Mouse (Mus musculus): ENCODE results near the gene Zfp30. TPM values are rescaled to one million over a fixed set of nuclear protein-coding genes. Genes with fewer than 3 reads are reported as not detected.

Zfp30 gene
- polyA plus RNA-seq, 1 experiment from 2014 or later: 17.3 TPM

DNA sequence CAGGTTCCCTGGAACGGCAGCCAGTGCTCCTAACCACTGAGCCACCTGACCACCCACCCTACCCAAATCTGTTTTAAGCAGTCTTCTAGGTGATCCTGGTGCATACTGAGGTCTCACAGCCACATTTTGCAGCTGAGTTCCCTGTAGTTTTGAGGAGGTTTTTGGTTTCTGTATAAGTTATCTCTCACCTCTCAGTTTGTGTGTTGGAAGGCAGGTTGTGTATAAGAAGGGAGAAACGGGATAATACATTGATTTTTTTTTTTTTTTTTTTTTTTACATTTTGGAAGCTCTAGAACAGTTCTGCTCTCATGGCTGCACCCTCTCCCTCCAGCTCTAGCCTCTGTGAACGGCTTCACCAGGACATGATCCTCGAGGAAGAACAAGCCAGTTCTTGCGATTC is 2.1 kb downstream of the Zfp30 start:
- peaks cover 36% of the 10 kb centered on the region for H3K36me3 ChIP-seq
- peak overlapping the region; percentile 73 for H3K4me2 ChIP-seq (replicated peaks)
- H3K27ac ChIP-seq (replicated peaks): no peak overlapping the region
- H3K4me3 ChIP-seq: peak overlapping the region; percentile 85
- H3K27me3 ChIP-seq: no peaks in the 10 kb centered on the region
- peak overlapping the region; percentile 85; the same call in 1 of the 2 replicates for H3K9ac ChIP-seq (replicated peaks)
- no peak for ATAC-seq (replicated peaks)
- H3K9me3 ChIP-seq: no peaks in the 10 kb centered on the region
- WGBS: 77% methylated on average over 5 of the region's 5 CpGs
- peaks cover 30% of the 10 kb centered on the region for H3K4me1 ChIP-seq

DNA sequence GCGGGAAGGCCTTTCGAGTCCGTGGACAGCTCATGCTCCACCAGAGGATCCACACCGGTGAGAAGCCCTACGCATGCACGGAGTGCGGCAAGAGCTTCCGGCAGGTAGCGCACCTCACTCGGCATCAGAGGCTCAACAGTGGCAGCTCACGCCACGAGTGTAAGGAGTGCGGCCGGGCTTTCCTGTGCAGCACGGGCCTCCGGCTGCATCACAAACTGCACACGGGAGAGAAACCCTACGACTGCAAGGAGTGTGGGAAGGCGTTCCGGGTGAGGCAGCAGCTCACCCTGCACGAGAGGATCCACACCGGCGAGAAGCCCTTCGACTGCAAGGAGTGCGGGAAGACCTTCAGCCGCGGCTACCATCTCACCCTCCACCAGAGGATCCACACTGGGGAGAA is 9.1 kb downstream of the Zfp30 start:
- ATAC-seq (replicated peaks): no peak
- no peaks in the 10 kb centered on the region for H3K4me1 ChIP-seq
- H3K9me3 ChIP-seq: no peaks in the 10 kb centered on the region
- H3K27ac ChIP-seq (replicated peaks): no peak overlapping the region
- H3K4me3 ChIP-seq: no peak overlapping the region
- no peaks in the 10 kb centered on the region for H3K27me3 ChIP-seq
- H3K9ac ChIP-seq (replicated peaks): no peak overlapping the region
- H3K36me3 ChIP-seq: peaks cover 70% of the 10 kb centered on the region
- H3K4me2 ChIP-seq (replicated peaks): no peak overlapping the region
- 43% methylated on average over 27 of the region's 27 CpGs for WGBS

DNA sequence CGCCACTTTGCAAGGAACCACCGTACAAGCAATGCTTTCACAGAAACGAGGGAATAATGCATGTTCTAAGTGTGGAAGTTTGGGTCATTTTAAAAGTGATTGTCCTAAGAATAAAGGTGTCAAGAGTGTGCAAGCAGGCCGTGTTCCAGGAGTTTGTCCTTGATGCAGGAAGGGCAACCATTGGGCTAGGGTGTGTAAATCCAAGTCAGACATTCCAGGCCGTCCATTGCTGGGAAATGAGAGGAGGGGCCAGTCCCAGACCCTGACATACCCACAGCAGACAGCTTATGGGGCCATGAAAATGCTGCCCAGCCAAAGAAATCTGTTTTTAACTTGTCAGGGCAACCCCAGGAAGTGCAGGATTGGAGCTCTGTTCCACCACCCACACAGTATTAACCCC is 23.2 kb downstream of the Zfp30 start:
- no peaks in the 10 kb centered on the region for H3K9me3 ChIP-seq
- no peak overlapping the region for H3K4me3 ChIP-seq
- H3K4me2 ChIP-seq (replicated peaks): no peak overlapping the region
- no peak overlapping the region for H3K27ac ChIP-seq (replicated peaks)
- no peaks in the 10 kb centered on the region for H3K4me1 ChIP-seq
- 0 out of 2 replicates have a peak, but pooled peaks cover 2% of the 10 kb centered on the region for H3K36me3 ChIP-seq
- H3K27me3 ChIP-seq: no peaks in the 10 kb centered on the region
- no peak overlapping the region for H3K9ac ChIP-seq (replicated peaks)
- no peak for ATAC-seq (replicated peaks)
- WGBS: 53% methylated on average over 5 of the region's 5 CpGs

DNA sequence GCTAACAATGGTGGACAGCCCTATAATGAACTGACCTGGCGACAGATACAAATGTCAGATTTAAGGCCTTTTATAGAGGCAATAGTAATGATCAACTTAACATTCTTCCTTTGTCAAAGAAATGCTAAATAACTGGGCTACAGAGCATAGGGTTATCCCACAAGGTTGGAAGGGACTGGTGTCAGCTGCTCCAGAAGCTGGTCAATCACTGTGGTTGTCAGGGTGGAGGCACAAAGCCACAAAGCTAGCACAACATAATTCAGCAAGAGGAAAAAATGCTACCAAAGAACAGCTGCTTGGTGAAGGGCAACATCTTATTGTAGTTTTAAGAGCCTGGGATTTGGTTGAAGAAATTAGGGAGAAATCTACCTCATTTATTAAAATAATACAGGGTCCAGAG is 28.4 kb downstream of the Zfp30 start:
- WGBS: 94% methylated on average over 1 of the region's 1 CpGs

DNA sequence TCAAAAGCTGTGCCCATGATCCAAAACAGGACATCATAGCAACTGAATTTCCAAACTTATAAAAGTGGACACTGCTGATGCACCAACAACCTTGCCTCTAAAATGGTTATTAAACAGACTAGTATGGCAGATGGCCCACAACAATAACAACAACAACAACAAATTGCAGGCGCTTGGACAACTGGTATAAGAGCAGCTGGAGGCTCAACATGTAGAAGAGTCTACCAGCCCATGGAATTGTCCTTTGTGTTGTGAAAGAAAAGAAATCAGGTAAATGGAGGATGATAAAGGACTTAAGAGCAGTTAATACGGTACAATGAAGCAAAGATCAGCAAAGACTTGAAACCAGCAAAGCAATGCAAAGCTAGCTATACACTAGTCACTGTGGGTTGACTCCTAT is 30.6 kb downstream of the Zfp30 start:
- Histone ChIP-seq H3K4me2 (replicated peaks) (peak overlapping the region; percentile 77; the same call in 1 of the 2 replicates), H3K9me3 (no peaks in the 10 kb centered on the region), H3K27me3 (no peaks in the 10 kb centered on the region), H3K4me1 (peaks cover 42% of the 10 kb centered on the region), H3K9ac (replicated peaks) (no peak overlapping the region), H3K27ac (replicated peaks) (no peak overlapping the region), H3K36me3 (0 out of 2 replicates have a peak, but pooled peaks cover 2% of the 10 kb centered on the region), H3K4me3 (peak overlapping the region; percentile 64; the same call in 1 of the 2 replicates)
- no peak for ATAC-seq (replicated peaks)
- WGBS: 93% methylated on average over 2 of the region's 2 CpGs

More for the DNA sequence above, 28.4 kb downstream of the Zfp30 start:
- no peak overlapping the region for H3K9ac ChIP-seq (replicated peaks)
- no peak for ATAC-seq (replicated peaks)
- no peaks in the 10 kb centered on the region for H3K27me3 ChIP-seq
- H3K27ac ChIP-seq (replicated peaks): no peak overlapping the region
- no peaks in the 10 kb centered on the region for H3K9me3 ChIP-seq
- peaks cover 25% of the 10 kb centered on the region for H3K4me1 ChIP-seq
- H3K4me3 ChIP-seq: no peak overlapping the region
- 0 out of 2 replicates have a peak, but pooled peaks cover 2% of the 10 kb centered on the region for H3K36me3 ChIP-seq
- no peak overlapping the region for H3K4me2 ChIP-seq (replicated peaks)

DNA sequence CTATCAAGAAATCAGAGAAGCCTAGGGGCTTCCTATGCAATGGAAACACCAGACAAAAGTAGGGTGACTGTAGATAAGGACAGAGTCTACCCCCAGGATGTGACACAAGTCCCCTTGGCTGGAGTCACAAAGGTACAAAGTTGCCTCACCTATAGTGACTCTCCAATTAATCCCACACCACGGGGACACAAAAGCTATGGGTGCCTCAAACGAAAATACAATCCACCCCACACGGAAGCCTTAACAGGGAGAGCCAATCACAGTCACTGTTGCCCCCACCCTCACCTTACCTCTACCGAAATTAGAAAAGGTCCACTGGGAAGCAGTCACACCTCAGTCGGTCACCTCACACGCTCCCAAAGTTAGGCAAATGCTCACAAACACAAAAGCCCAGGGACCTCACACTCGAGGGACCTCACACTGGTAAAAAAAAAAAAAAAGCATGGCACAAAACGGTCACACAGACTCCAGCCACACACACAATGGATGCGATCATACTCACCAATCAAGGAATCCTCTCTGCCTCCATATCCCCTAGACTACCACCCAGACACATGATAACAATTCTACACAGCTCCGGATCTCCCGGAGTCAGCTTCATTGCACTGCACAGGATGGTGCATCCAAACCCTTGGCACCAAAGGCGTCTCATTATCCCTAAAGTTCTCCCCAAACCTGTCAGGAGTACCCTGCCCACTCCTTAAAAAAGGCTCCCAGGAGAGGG is 31.4 kb downstream of the Zfp30 start:
- peak overlapping the region; percentile 64 for H3K4me3 ChIP-seq
- peak overlapping the region; percentile 73 for H3K9ac ChIP-seq (replicated peaks)
- H3K9me3 ChIP-seq: no peaks in the 10 kb centered on the region
- 2% methylated on average over 12 of the region's 12 CpGs for WGBS
- peak overlapping the region; percentile 77 for H3K4me2 ChIP-seq (replicated peaks)
- ATAC-seq (replicated peaks): peak; percentile 53
- 0 out of 2 replicates have a peak, but pooled peaks cover 2% of the 10 kb centered on the region for H3K36me3 ChIP-seq
- no peaks in the 10 kb centered on the region for H3K27me3 ChIP-seq
- H3K27ac ChIP-seq (replicated peaks): peak overlapping the region; percentile 87
- H3K4me1 ChIP-seq: peaks cover 46% of the 10 kb centered on the region

DNA sequence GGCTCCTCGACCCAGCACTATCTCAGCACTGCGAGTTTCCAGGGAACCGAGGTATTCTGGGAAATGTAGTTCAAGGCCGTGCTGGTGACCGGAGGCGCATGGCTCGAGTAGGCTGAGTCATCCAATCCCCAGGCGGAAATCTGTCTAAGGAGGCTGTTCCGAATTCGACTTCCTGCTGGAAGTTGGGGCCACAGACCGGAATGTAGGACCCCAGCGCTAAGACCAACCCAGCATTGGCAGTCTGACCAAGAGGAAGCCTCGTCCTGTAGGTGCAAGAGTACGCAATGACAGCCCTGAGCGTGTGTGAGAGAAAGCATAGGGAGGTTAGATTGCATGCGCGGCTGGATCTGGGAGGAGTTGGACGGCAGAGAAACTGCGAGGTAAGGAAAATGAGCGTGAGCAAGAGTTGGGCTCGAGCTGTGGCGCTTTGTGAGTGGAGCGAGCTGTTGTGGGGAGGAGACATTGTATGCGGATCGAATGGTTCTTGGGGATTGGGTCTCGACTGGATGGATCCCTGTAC is 32.2 kb downstream of the Zfp30 start, which contains the start of gene Zfp790:
Zfp790 (plus strand) TSS at position 205 of the 520 bp plus-strand sequence.
- Histone ChIP-seq H3K4me3 (peak within 1 kb of the TSS; percentile 64), H3K27me3 (no peaks in the 10 kb centered on the region), H3K27ac (replicated peaks) (peak within 1 kb of the TSS; percentile 87), H3K4me1 (peaks cover 46% of the 10 kb centered on the region), H3K9me3 (no peaks in the 10 kb centered on the region), H3K36me3 (0 out of 2 replicates have a peak, but pooled peaks cover under 1% of the 10 kb centered on the region), H3K9ac (replicated peaks) (peak within 1 kb of the TSS; percentile 73), H3K4me2 (replicated peaks) (peak within 1 kb of the TSS; percentile 77)
- ATAC-seq (replicated peaks): peak; percentile 95
- WGBS: under 1% methylated on average over 26 of the region's 26 CpGs

GRCm38 (mm10) chr7:29818619-29819254 is 34.9 kb downstream of the Zfp30 start:
- H3K9me3 ChIP-seq: no peaks in the 10 kb centered on the region
- H3K27me3 ChIP-seq: no peaks in the 10 kb centered on the region
- 2% methylated on average over 12 of the region's 12 CpGs for WGBS
- H3K4me3 ChIP-seq: peak overlapping the region; percentile 56
- ATAC-seq (replicated peaks): peak; percentile 80
- H3K27ac ChIP-seq (replicated peaks): peak overlapping the region; percentile 68
- H3K4me2 ChIP-seq (replicated peaks): peak overlapping the region; percentile 58
- H3K4me1 ChIP-seq: peaks cover 46% of the 10 kb centered on the region
- H3K36me3 ChIP-seq: peaks cover 13% of the 10 kb centered on the region; the same call in 1 of the 2 replicates
- H3K9ac ChIP-seq (replicated peaks): peak overlapping the region; percentile 54

GRCm38 (mm10) chr7:29828001-29828400 is 44.2 kb downstream of the Zfp30 start:
- Histone ChIP-seq H3K36me3 (peaks cover 80% of the 10 kb centered on the region), H3K9me3 (no peaks in the 10 kb centered on the region), H3K27ac (replicated peaks) (no peak overlapping the region), H3K4me2 (replicated peaks) (no peak overlapping the region), H3K9ac (replicated peaks) (no peak overlapping the region), H3K4me3 (no peak overlapping the region), H3K27me3 (no peaks in the 10 kb centered on the region), H3K4me1 (no peaks in the 10 kb centered on the region)
- ATAC-seq (replicated peaks): no peak
- WGBS: 90% methylated on average over 12 of the region's 12 CpGs

DNA sequence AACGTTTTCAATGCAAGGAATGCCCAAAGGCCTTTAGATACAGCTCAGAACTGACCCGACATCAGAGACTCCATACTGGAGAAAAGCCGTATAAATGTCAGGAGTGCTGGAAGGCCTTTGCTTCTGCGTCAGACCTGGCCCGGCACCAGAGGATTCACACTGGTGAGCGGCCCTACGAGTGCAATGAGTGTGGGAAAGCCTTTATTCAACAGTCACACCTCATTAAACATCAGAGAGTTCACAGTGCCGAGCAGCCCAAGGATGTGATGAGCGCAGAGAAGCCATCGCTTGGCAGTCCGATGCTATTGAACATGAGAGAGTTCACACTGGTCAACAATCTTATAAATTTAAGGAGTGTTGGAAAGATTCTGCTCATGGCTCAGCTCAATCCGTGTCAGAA is 46.0 kb downstream of the Zfp30 start:
- Histone ChIP-seq H3K27ac (replicated peaks) (no peak overlapping the region), H3K4me3 (no peak overlapping the region), H3K36me3 (peaks cover 77% of the 10 kb centered on the region), H3K9me3 (no peaks in the 10 kb centered on the region), H3K4me2 (replicated peaks) (no peak overlapping the region), H3K9ac (replicated peaks) (no peak overlapping the region), H3K27me3 (no peaks in the 10 kb centered on the region), H3K4me1 (no peaks in the 10 kb centered on the region)
- ATAC-seq (replicated peaks): no peak
- WGBS: 87% methylated on average over 12 of the region's 12 CpGs

GRCm38 (mm10) chr7:29836816-29837215 is 53.0 kb downstream of the Zfp30 start:
- Histone ChIP-seq H3K36me3 (peaks cover 24% of the 10 kb centered on the region), H3K4me1 (no peaks in the 10 kb centered on the region), H3K9ac (replicated peaks) (no peak overlapping the region), H3K27ac (replicated peaks) (no peak overlapping the region), H3K27me3 (no peaks in the 10 kb centered on the region), H3K4me2 (replicated peaks) (no peak overlapping the region), H3K9me3 (no peaks in the 10 kb centered on the region), H3K4me3 (no peak overlapping the region)
- WGBS: 95% methylated on average over 1 of the region's 1 CpGs
- ATAC-seq (replicated peaks): no peak

GRCm38 (mm10) chr7:29839256-29839655 is 55.5 kb downstream of the Zfp30 start:
- Histone ChIP-seq H3K27ac (replicated peaks) (no peak overlapping the region), H3K9ac (replicated peaks) (no peak overlapping the region), H3K27me3 (no peaks in the 10 kb centered on the region), H3K9me3 (no peaks in the 10 kb centered on the region), H3K36me3 (peaks cover 16% of the 10 kb centered on the region), H3K4me2 (replicated peaks) (no peak overlapping the region), H3K4me1 (no peaks in the 10 kb centered on the region), H3K4me3 (no peak overlapping the region)
- no peak for ATAC-seq (replicated peaks)
- 85% methylated on average over 3 of the region's 3 CpGs for WGBS
